Mouse (Mus musculus) neural tube, embryonic 10.5 days (tissue): ENCODE measurements around the gene Gpr45.
A peak's percentile ranks its signal among the peaks of the same experiment; 100 is the strongest.
"Not testable (repeated sequence)": the region's sequence is repeated elsewhere in the genome, so short reads cannot be mapped to it uniquely, and the experiment has no call there.

ENCODE experiments used
- DNase-seq: peaks from one replicate; pipeline ENCODE4 v3.0.0-alpha.2; 2017; ENCODE audit warnings: low spot score; ENCODE audit errors: extremely low spot score

Gene Gpr45

GRCm38 (mm10) chr1:42952734-42953481 lies at the start of gene Gpr45:
Gpr45 (plus strand) TSS chr1:42952872.
- peak; percentile 76 for DNase-seq

- DNase-seq = no peak
These were observed 47.5 kb upstream of the Gpr45 start for GRCm38 (mm10) chr1:42905148-42905547.

GRCm38 (mm10) chr1:42906696-42907095 lies 46.0 kb upstream of the Gpr45 start:
- DNase-seq = no peak

GRCm38 (mm10) chr1:42907153-42907552 lies 45.5 kb upstream of the Gpr45 start:
- DNase-seq = no peak

GRCm38 (mm10) chr1:42915062-42915461 lies 37.6 kb upstream of the Gpr45 start:
- DNase-seq = no peak

- DNase-seq = no peak
These were observed 36.0 kb upstream of the Gpr45 start for GRCm38 (mm10) chr1:42916719-42917118.

GRCm38 (mm10) chr1:42917908-42918307 lies 34.8 kb upstream of the Gpr45 start:
- peak; percentile 31 for DNase-seq

GRCm38 (mm10) chr1:42923924-42924323 lies 28.7 kb upstream of the Gpr45 start:
- no peak for DNase-seq

- no peak for DNase-seq
These were observed 19.1 kb upstream of the Gpr45 start for GRCm38 (mm10) chr1:42933613-42934012.

- no peak for DNase-seq
These were observed 4.2 kb upstream of the Gpr45 start for GRCm38 (mm10) chr1:42948486-42948885.

- no peak for DNase-seq
These were observed 780 bp downstream of the Gpr45 start for GRCm38 (mm10) chr1:42953482-42953822.

GRCm38 (mm10) chr1:42956828-42957227 lies 4.2 kb downstream of the Gpr45 start:
- DNase-seq = no peak

- DNase-seq = no peak
These were observed 30.6 kb downstream of the Gpr45 start for GRCm38 (mm10) chr1:42983082-42983771.

GRCm38 (mm10) chr1:42984119-42984518 lies 31.4 kb downstream of the Gpr45 start:
- no peak for DNase-seq

GRCm38 (mm10) chr1:42988996-42989395 lies 36.3 kb downstream of the Gpr45 start:
- DNase-seq = no peak

GRCm38 (mm10) chr1:43006051-43006514 lies 53.4 kb downstream of the Gpr45 start:
- no peak for DNase-seq

GRCm38 (mm10) chr1:43006524-43006923 lies 53.9 kb downstream of the Gpr45 start:
- no peak for DNase-seq

- DNase-seq = no peak
These were observed 57.8 kb downstream of the Gpr45 start for GRCm38 (mm10) chr1:43010461-43010860.

- not testable (repeated sequence) for DNase-seq
These were observed 62.5 kb downstream of the Gpr45 start for GRCm38 (mm10) chr1:43015153-43015685.

- no peak for DNase-seq
These were observed 83.3 kb downstream of the Gpr45 start for GRCm38 (mm10) chr1:43036014-43036413.

GRCm38 (mm10) chr1:43042271-43042670 lies 89.6 kb downstream of the Gpr45 start:
- no peak for DNase-seq

GRCm38 (mm10) chr1:43045204-43045982 lies 92.7 kb downstream of the Gpr45 start:
- no peak for DNase-seq
